Mouse (Mus musculus) liver, postnatal 0 days (tissue): Measurements from ENCODE around the gene Iqca. TPM values are rescaled to one million over a fixed set of nuclear protein-coding genes. Genes with fewer than 3 reads are reported as not detected.

Experiments used
- ATAC-seq: fragments of 200-750 bp; cut with Nextera tagmentation; 2 replicates; pipeline ENCODE4 v1.8.0; 2017; ENCODE audit warnings: mild to moderate bottlenecking, moderate library complexity
- DNase-seq: peaks from one replicate; pipeline ENCODE4 v3.0.0-alpha.2; 2016
- H3K27ac ChIP-seq: fragments of 300-500 bp; sonication (generic); 2 replicates; pipeline ENCODE4 v1.5.1; 2014; ENCODE audit warnings: antibody characterized with exemption, moderate library complexity, mild to moderate bottlenecking, low read depth
- H3K27me3 ChIP-seq: fragments of 300-500 bp; sonication (generic); 2 replicates; pipeline ENCODE4 v1.6.1; 2014; ENCODE audit warnings: low read length, control low read depth, mixed read lengths; ENCODE audit not compliant: insufficient read depth
- H3K36me3 ChIP-seq: fragments of 300-500 bp; sonication (generic); replicated peaks from 2 replicates; pipeline ENCODE4 v1.6.1; 2014; ENCODE audit warnings: mild to moderate bottlenecking, control low read depth, low read length, moderate library complexity, mixed read lengths; ENCODE audit not compliant: insufficient read depth
- H3K4me1 ChIP-seq: fragments of 300-500 bp; sonication (generic); 2 replicates; pipeline ENCODE4 v1.6.1; 2014; ENCODE audit warnings: antibody characterized with exemption, mild to moderate bottlenecking, control low read depth; ENCODE audit not compliant: insufficient read depth
- H3K4me2 ChIP-seq: fragments of 300-500 bp; sonication (generic); 2 replicates; pipeline ENCODE4 v1.6.1; 2014; ENCODE audit warnings: low read depth, mild to moderate bottlenecking, low read length, moderate library complexity, mixed read lengths
- H3K4me3 ChIP-seq: fragments of 300-500 bp; sonication (generic); 2 replicates; pipeline ENCODE4 v1.5.1; 2014; ENCODE audit warnings: low read depth, low read length
- H3K9ac ChIP-seq: fragments of 300-500 bp; sonication (generic); replicated peaks from 2 replicates; pipeline ENCODE4 v1.6.1; 2014; ENCODE audit warnings: mild to moderate bottlenecking, moderate library complexity
- H3K9me3 ChIP-seq: fragments of 300-500 bp; sonication (generic); 2 replicates; pipeline ENCODE4 v1.6.1; 2016; ENCODE audit warnings: mild to moderate bottlenecking, control low read depth, low read length, mixed read lengths
- CTCF ChIP-seq: sonication (generic); IDR thresholded peaks from 2 replicates; pipeline ENCODE4 v1.5.1; 2016; ENCODE audit warnings: antibody characterized with exemption, low read depth
- EP300 ChIP-seq: IDR thresholded peaks from 2 replicates; pipeline ENCODE4 v1.6.1; 2016; ENCODE audit warnings: antibody characterized with exemption, low read depth, mild to moderate bottlenecking
- WGBS: fragments of 180-500 bp; shearing (Covaris S2); extraction: QIAGEN DNeasy Blood & Tissue Kit; methylation state at CpG from one replicate; pipeline ENCODE4 v1.1.7; 2014; ENCODE audit not compliant: insufficient replicate concordance; 5-methylcytosine and 5-hydroxymethylcytosine counted together
- polyA plus RNA-seq: library from polyadenylated mRNA; unstranded; fragments of >200 nt; fragmentation: Nextera tagmentation; extraction: Ambion mirVana; gene quantifications from 2 replicates; pipeline ENCODE4 v1.2.1, GENCODE M21; 2015

The Iqca gene
- polyA plus RNA-seq, 1 experiment from 2014 or later: 1.5 TPM

DNA sequence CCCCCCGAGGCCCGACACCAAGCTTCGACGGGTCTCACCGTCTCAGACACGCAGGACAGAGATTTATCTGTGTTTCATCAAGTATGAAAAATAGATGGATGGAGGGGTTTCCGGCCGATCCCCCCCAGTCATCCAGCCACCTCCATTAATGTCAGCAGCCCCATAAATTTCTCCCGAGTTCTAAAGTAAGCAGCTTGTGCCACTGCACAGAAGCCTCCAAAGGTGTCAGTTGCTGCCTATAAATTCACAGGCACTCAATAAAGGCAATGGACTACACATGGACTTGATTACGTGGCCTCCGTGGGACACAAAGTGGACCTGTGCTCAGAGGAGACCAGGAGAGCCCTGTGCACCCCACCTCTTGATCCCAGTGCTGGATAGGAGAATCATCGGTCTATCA, 34.0 kb downstream of the Iqca start:
- Histone ChIP-seq H3K36me3 (no peaks in the 10 kb centered on the region), H3K27me3 (no peaks in the 10 kb centered on the region), H3K9ac (no peak overlapping the region), H3K4me2 (no peak overlapping the region), H3K4me3 (no peak overlapping the region), H3K27ac (no peak overlapping the region), H3K9me3 (no peaks in the 10 kb centered on the region), H3K4me1 (no peaks in the 10 kb centered on the region)
- no peak for DNase-seq
- 78% methylated on average over 12 of the region's 12 CpGs for WGBS
- TF ChIP-seq EP300 (no peak), CTCF (no peak)
- ATAC-seq: no peak

DNA sequence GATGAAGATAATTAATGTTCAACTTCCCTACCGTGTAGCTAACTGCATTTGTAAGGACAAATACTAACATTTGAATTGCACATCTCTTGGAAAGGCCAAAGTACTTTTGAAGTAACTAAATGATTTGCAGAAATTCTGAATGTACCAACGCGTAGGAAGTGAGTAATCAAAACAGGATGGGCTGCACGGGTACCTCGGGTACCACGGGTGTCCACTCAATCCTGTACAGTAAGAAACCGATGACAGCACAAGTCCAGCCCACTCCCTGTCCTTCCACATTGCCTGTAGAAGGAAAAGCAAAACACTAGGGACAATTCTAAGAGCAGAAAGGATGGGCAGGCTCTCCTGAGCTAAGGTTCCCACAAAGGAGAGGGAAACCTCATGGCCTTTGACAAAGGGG, 36.0 kb downstream of the Iqca start:
- H3K4me1 ChIP-seq: no peaks in the 10 kb centered on the region

DNA sequence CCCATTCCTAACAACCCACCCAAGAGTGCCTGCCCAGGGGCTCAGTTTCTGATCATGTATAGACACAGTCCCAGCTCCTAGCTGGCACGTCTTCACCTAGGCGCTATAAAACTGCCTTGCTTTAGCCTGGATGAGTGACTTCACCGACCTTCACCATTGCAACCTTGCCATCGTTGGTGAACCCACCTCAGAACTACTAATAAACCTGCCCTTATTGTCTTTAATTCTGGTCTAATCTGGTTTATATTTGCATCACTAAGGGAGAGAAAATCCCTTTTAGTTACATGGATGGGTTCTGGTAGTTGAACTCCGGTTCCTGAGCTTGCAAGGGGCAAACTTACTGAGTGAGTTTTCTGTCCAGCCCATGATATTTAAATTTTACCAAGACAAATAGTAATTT, 38.6 kb downstream of the Iqca start:
- Histone ChIP-seq H3K27me3 (no peaks in the 10 kb centered on the region), H3K27ac (no peak overlapping the region), H3K4me3 (no peak overlapping the region), H3K4me2 (no peak overlapping the region), H3K9me3 (no peaks in the 10 kb centered on the region), H3K9ac (no peak overlapping the region), H3K36me3 (no peaks in the 10 kb centered on the region), H3K4me1 (no peaks in the 10 kb centered on the region)
- ATAC-seq (no peak), DNase-seq (no peak)
- TF ChIP-seq CTCF (no peak), EP300 (no peak)
- WGBS: 75% methylated on average over 5 of the region's 5 CpGs

More for the DNA sequence above, 36.0 kb downstream of the Iqca start:
- no peak overlapping the region for H3K9ac ChIP-seq
- H3K4me2 ChIP-seq: no peak overlapping the region
- WGBS: 68% methylated on average over 7 of the region's 7 CpGs
- no peak for TF ChIP-seq EP300
- no peak for TF ChIP-seq CTCF
- H3K9me3 ChIP-seq: no peaks in the 10 kb centered on the region
- H3K27me3 ChIP-seq: no peaks in the 10 kb centered on the region
- H3K36me3 ChIP-seq: no peaks in the 10 kb centered on the region
- ATAC-seq (no peak), DNase-seq (no peak)
- H3K4me3 ChIP-seq: no peak overlapping the region
- no peak overlapping the region for H3K27ac ChIP-seq

DNA sequence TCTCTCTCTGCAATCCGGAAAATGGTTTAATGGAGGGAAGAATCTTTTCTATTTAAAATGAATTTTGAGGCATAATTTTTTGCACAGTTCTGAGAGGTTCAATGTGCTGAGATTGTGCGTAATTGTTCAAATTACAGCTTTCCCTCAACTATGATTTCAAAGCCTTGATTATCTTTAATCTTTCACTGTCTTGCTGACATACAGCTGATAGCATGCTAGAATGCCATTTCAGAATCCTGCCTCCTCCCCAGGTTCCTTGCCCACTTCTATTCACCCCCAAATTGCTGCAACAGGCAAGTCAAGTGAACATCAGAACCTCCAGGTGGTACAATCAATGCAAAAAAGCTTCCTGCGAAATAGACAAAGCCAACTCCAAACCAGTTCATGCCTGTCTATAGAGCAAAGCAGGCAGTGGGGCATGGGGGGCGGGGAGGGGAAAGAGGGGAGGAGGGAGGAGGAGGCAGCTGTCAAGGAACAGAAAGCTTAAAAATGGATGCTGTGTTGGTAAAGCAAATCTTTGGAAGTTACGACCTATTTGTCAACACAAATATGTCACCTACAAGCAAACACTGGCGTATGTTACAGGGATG, 39.5 kb downstream of the Iqca start:
- H3K27ac ChIP-seq: no peak overlapping the region
- no peaks in the 10 kb centered on the region for H3K4me1 ChIP-seq
- DNase-seq (no peak), ATAC-seq (no peak)
- H3K27me3 ChIP-seq: no peaks in the 10 kb centered on the region
- no peaks in the 10 kb centered on the region for H3K36me3 ChIP-seq
- H3K9ac ChIP-seq: no peak overlapping the region
- H3K4me2 ChIP-seq: no peak overlapping the region
- WGBS: 76% methylated on average over 6 of the region's 6 CpGs
- no peak for TF ChIP-seq EP300
- TF ChIP-seq CTCF: no peak
- H3K9me3 ChIP-seq: no peaks in the 10 kb centered on the region
- no peak overlapping the region for H3K4me3 ChIP-seq

DNA sequence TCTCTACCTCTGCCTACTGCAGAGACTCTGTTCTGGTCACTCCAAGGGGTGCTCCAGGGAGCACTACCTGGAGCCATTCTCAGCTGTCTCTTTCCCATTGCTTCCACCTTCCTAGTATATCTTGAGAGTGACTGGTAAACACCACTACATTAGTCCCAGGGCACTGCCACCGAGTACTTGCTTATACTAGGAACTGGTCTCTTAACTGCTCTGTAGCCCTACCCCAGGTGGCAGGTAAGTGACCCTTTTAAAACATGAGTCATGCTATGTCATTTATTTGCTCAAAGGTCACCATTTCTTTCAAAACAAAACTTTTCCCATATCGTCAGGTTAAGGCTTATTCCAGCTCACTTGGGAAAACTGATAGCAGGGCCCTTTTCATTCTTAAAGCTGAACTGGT, 40.5 kb downstream of the Iqca start:
- no peak overlapping the region for H3K4me2 ChIP-seq
- no peak for DNase-seq
- H3K4me3 ChIP-seq: no peak overlapping the region
- no peaks in the 10 kb centered on the region for H3K4me1 ChIP-seq
- H3K27me3 ChIP-seq: no peaks in the 10 kb centered on the region
- WGBS: 68% methylated on average over 2 of the region's 2 CpGs
- ATAC-seq: no peak
- no peaks in the 10 kb centered on the region for H3K9me3 ChIP-seq
- TF ChIP-seq EP300 (no peak), CTCF (no peak)
- no peak overlapping the region for H3K27ac ChIP-seq
- no peak overlapping the region for H3K9ac ChIP-seq
- no peaks in the 10 kb centered on the region for H3K36me3 ChIP-seq

DNA sequence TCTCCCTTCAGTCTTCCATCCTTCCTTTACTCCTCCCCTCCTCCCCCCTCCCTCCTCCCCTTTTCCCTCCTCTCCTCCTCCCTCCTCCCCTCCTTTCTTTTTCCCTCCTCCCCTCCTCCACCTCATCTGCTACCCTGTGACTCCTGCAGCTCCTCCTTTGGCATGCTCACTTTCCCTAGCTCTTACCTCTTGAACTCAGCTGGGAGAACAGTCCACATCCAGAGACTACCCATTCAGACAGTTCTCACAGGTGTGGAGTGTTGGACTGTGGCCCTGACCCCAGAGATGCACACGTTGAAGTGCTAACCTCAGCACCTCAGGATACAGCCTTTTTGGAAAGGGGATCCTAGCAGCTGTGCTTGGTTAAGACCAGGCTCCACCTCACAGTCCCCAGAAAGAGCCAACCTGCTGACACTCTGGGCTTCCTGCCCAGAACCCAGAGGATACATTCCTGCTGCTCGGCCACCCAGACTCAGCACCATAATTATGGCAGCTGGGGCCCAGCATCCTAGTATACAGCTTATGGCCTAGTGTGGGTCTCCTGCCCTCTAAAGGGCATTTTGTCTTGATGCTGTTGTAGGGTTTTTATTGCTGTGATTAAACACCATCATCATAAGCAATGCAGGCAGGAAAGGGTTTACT, 41.9 kb downstream of the Iqca start:
- DNase-seq: no peak
- no peak overlapping the region for H3K9ac ChIP-seq
- ATAC-seq: no peak
- no peaks in the 10 kb centered on the region for H3K27me3 ChIP-seq
- H3K9me3 ChIP-seq: no peaks in the 10 kb centered on the region
- no peaks in the 10 kb centered on the region for H3K36me3 ChIP-seq
- H3K4me3 ChIP-seq: no peak overlapping the region
- TF ChIP-seq CTCF (no peak), EP300 (no peak)
- no peak overlapping the region for H3K4me2 ChIP-seq
- 59% methylated on average over 2 of the region's 2 CpGs for WGBS
- no peaks in the 10 kb centered on the region for H3K4me1 ChIP-seq
- no peak overlapping the region for H3K27ac ChIP-seq
